In the genomic region with DNA sequence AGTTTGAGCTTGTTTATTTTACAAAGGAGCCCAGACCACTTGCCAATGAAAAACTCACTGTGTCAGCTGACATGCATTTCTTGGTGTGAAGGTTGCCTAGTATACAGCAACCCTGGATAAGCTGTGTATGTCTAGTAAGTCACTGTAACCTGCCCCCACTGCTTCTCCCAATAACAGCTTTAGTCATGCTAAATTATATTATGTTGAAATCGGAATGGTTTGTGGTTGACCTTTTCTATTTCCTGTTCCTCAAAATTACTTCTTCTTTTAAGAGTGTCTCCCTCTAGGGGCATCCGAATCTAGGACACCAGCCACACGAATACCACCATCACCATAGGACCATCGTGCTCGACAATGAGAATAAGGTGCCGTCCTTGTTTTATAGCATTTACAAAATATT, we compare ENCODE assay signal across 23 mouse cellular contexts. TPM values are rescaled to one million over a fixed set of nuclear protein-coding genes. Genes with fewer than 3 reads are reported as not detected.
DNase-seq lines count a peak whose midpoint lies in the region; ATAC-seq lines count a peak whose summit lies in the region.
"Had no signal": no experiment of that assay in that cellular context is flagged by ENCODE, and none has a peak within 500 bp of the region (broad histone marks: within the 10 kb centered on the region; RNA-seq: fewer than 3 reads in every experiment).

No protein-coding gene starts in this region.

- DNase-seq in 3T3-L1 (ENCODE audit: low read depth, low spot score) (peak; percentile 18), 416B (ENCODE audit: low read depth) (peak; percentile 77)
- DNase-seq in c-Kit-positive CD71-negative TER-119-negative erythroid progenitor cells, embryonic 14.5 days (ENCODE audit: low read depth): peak; percentile 22
- DNase-seq in heart, postnatal 36 days: no peak
- no peak for DNase-seq in urinary bladder, postnatal 10 days (ENCODE audit: low spot score)
- no peak for DNase-seq in layer of hippocampus, adult 11-12 months (ENCODE audit: low spot score)
- DNase-seq: adrenal gland, adult 2 months; adrenal gland, postnatal 36 days; cerebellum, adult 9-10 months; cerebellum, postnatal 36 days; embryo, embryonic 11 days; heart, postnatal 14 days; kidney, adult 2 months; kidney, postnatal 36 days; left cerebral cortex, postnatal 4 days; thymus, postnatal 14 days had no signal

- intact Hi-C loops in heart, postnatal 36 days (cut with DNase I): loop anchor here (5.0 kb wide), 1 partner anchor 132 kb away; no protein-coding TSS in a partner anchor

- peak; percentile 97 for ATAC-seq in megakaryocyte progenitor cell, adult 5-6 weeks (replicated peaks; ENCODE audit: poor library complexity)
- ATAC-seq: activated CD4-positive, CD25-positive, alpha-beta regulatory T cell, adult 4 months; forebrain, embryonic 15.5 days; hindbrain, postnatal 0 days; intestine, embryonic 15.5 days had no signal

RNA-seq across cellular contexts. Expression of gene Tnmd, which starts 19.0 kb away (rescaled TPM):
- total RNA-seq in megakaryocyte progenitor cell, adult 5-6 weeks (2015): not detected in 2 replicates
- not detected in 2 replicates for total RNA-seq in megakaryocyte progenitor cell, adult 5-6 weeks (2017)
- not detected for total RNA-seq in heart, postnatal 36 days (2021)
- total RNA-seq: hindbrain, postnatal 0 days; layer of hippocampus, postnatal 25 days; midbrain, postnatal 0 days had no signal

RNA-seq across cellular contexts. Expression of gene Tspan6, which starts 28.5 kb away (rescaled TPM):
- 2.0 and 3.8 TPM in 2 replicates for total RNA-seq in megakaryocyte progenitor cell, adult 5-6 weeks (2015)
- 3.0 and 3.9 TPM in 2 replicates for total RNA-seq in megakaryocyte progenitor cell, adult 5-6 weeks (2017)
- total RNA-seq in heart, postnatal 36 days (2021): 10 to 100 TPM in 1 of 2 experiments, 1 to 10 TPM in 1; 9.5 to 10.4 TPM

RNA-seq across cellular contexts. Expression of gene Srpx2, which starts 38.5 kb away (rescaled TPM):
- total RNA-seq in megakaryocyte progenitor cell, adult 5-6 weeks (2015): not detected in 2 replicates
- total RNA-seq in megakaryocyte progenitor cell, adult 5-6 weeks (2017): not detected in 2 replicates
- total RNA-seq in heart, postnatal 36 days (2021): 1 to 10 TPM; 4.7 to 5.5 TPM

Comparison
In these comparisons a context has a peak if more than half of its experiments do, and no peak if none do; other contexts are left out.
1. DNase-seq: peak in 3T3-L1 (single experiment), 416B (single experiment) and c-Kit-positive CD71-negative TER-119-negative erythroid progenitor cells, embryonic 14.5 days (single experiment); none in heart, postnatal 36 days (0 of 2), urinary bladder, postnatal 10 days (single experiment) and layer of hippocampus, adult 11-12 months (single experiment).
2. RNA of gene Srpx2, which starts 38.5 kb away (total RNA-seq): 4.7 to 5.5 TPM in heart, postnatal 36 days; not detected in megakaryocyte progenitor cell, adult 5-6 weeks; every median in the first group is over 4 times any median in the second.